Mouse (Mus musculus) urinary bladder, adult 18-20 months (tissue): Measurements from ENCODE around the gene Nkiras1.

Experiments used
- DNase-seq, 2 experiments: peaks; one replicate each; pipeline ENCODE4 v3.0.0; 2022; ENCODE audit warnings: low spot score in 2 of 2, mixed read lengths in 2 of 2

Gene Nkiras1

GRCm38 (mm10) chr14:18274526-18274925 lies 3.6 kb downstream of the Nkiras1 start:
- DNase-seq = no peak

DNA sequence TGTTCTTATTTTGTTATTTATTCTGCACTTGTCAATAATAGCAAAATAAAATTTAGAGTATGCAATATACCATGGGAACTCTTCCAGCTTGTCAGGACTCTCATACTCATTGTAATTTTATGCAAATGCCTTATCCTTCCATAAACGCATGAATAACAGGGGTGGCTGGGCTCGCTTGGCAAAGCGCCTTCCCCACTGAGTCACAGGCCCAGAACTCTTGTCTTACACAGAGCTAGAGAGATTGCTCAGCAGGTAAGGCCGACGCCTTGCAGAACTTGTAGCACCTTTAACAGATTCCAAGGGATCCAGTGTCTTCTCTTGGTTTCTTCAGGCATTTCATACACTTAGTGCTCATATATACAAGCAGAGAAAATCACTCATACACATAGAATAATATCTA lies 9.4 kb downstream of the Nkiras1 start:
- no peak for DNase-seq

DNA sequence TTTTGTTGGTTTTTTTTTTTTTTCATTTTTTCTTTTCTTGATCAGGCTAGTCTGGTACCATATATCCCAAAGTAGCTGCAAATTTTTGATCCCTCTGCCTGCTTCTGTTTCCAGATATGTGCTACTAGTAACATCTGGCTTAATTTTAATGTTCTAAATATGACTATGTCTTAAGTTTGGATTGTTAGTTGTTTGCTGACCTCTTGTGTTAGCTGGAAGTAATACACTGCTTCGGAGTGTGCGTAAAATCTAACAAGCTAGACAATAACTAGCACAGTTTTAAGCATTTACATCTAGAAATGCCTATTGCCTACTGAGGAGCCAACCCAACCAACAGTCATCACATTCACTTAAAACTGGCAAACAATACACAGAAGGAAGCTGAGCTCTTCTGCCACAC lies 13.6 kb downstream of the Nkiras1 start:
- no peak for DNase-seq

GRCm38 (mm10) chr14:18285476-18285875 lies 14.5 kb downstream of the Nkiras1 start:
- DNase-seq = no peak

GRCm38 (mm10) chr14:18286441-18286840 lies 15.5 kb downstream of the Nkiras1 start:
- no peak for DNase-seq

DNA sequence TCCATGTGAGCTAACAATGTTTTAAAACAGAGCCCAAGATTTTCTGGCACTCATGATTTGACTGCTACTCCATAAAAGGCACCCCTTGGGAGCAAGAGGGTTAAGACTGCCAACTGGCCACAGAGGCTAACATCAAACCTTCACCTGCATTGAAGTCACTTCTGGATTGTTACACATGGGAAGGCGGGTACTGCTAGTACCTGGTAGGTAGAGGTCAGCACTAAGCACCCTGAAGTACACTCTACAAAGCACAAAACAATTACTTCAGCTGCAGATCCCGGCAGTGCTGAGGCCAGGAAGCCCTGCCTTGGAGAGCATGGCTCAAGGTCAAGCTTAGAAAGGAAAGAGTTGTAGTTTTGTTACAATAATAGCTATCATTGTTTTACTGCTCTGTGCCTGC lies 16.5 kb downstream of the Nkiras1 start:
- DNase-seq = no peak

DNA sequence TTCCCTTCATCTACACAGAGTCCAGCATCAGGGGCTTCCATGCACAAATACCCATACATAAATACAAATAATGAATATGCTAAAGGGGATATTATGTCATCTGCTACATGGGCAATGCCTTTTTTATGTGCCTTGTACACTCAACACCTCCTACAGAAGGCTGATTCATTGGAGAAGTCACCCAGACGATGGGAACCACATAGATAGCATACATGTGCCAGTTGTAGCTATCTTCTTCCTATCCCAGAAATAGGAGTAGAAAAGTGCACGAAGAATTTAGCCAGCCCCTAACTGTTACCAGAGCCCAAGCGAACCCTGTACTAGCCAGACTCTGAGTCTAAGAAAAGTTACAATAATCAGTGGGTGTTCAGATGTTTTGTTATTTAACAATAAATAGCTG lies 21.2 kb downstream of the Nkiras1 start:
- DNase-seq = no peak

GRCm38 (mm10) chr14:18292578-18292977 lies 21.6 kb downstream of the Nkiras1 start:
- no peak for DNase-seq

- DNase-seq = no peak
Observed at GRCm38 (mm10) chr14:18297441-18297840, 26.5 kb downstream of the Nkiras1 start.

- DNase-seq = no peak
Observed at GRCm38 (mm10) chr14:18298874-18299273, 27.9 kb downstream of the Nkiras1 start.

DNA sequence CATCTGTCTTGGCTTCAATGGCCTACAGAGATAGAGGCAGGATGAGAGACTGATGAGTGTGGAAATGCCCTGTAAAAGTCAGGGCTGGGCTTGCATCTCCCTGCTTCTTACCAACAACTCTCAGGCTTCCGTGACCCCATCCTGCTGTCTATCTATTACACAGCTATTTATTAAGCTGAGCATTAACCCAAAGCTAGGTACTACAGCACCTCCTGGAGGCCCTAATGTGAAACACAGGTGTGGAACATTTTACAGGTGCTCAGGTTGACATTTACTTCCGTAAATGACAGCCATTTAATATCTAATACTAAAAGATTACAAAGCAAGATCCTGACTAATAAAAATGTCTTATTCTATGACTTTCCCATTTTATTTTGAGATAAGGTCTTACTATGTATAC lies 29.7 kb downstream of the Nkiras1 start:
- no peak for DNase-seq

DNA sequence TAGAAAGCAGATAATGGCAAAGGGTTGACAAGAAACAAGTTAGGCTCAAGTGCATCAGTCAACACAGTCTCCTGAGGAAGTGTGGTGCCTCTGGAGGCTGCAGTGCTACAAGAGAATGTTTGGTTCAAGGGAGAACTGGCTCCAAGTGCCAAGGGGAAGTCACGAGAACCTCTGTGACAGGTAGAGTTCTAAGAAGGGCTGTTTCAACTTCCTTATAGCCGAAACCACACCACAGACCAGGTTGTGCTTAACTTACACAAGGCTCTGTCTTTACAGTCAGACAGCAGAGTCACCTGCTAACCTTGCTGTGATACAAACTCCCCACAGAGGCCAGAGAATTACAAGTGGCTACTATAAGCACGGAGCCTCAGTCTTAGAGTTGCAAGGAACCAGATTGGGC lies 30.7 kb downstream of the Nkiras1 start:
- no peak for DNase-seq

DNA sequence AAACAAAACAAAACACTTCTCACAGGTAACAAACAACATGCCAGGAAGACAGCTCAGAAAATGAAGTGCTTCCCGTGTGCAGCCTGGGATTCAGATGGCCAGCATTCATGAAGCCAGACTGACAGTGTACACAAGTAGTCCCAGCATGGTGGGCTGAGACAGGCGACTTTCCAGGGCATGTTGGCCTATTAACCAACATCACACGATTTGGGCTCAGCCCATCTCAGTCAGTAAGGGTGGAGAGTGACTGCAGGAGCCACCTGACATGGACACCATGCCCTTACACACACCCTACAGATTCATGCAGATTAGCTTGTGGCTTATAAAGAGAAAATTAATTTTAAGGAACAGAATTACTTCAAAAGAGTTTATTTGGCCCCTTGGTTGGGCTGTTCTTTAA lies 31.8 kb downstream of the Nkiras1 start:
- no peak for DNase-seq

DNA sequence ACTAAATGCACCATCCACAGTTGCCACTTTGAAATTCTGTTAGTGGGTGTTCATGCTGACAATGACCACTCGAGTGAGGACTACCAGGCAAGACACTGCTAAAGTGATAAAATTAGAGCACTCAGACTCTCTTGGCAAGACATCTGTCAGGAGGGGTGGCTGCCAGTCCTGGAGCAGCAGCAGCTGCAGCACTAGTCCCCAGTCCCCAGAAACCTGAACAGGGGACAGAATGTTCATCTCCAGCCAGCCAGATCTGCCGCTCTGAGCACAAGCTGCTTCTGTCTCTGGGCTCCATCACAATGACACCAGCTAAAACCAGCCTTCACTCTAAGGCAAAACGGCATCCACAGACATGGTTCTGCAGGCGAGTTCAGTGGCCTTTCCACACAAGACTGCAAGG lies 32.3 kb downstream of the Nkiras1 start:
- no peak for DNase-seq

DNA sequence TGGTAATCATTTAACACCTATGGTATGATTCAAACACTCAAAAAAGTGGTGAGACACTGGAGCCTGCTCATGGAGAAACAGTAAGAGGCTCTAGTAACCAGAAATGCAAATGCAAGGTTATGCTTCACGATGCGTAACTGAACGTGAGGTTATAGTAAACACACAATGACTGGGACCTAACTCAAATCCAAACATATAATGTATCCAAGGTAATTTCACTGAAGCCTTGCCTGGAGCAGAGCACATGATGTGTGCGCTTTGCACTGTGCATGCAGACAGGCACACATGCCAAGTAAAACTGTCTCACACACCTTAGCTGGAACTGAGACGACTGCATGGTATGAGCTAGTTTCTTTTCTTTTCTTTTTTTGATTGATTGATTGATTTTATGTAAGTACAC lies 33.2 kb downstream of the Nkiras1 start:
- no peak for DNase-seq

- no peak for DNase-seq
Observed at GRCm38 (mm10) chr14:18317457-18318411, 46.8 kb downstream of the Nkiras1 start.

DNA sequence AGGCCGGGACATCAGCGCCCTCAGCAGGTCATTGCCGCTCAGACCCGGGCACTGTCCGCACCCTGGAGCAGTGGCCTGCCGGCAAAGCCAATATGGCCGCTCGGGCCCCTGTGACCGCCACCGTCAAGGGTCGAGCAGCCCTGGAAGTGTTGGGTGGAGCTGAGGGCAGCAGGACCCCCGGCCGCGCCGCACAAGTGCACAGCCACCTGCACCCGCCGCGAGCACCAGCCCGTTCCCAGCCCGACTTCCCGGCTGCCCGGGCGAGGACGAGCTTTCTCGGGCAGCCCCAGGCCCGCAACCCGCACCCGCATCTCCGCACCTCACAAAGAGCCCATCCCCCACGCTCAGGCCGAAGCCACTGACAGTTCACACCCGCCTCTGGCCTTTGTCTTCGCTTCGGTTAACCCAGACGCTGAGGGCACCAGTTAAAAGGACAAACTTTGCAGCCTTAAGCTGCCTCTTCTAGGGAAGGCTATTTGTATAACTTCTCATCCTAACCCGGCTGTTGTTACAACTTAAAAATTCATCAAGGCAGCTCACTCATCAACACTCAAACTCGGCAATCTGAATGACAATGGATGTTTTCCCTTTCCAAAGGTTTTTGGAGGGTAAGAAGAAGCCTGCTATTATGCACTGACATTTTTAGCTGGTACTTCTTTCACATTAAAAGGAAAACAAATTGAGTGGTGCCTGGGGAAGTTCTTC lies 56.2 kb downstream of the Nkiras1 start:
- DNase-seq = peak in 1 of 2 experiments; percentile 17

DNA sequence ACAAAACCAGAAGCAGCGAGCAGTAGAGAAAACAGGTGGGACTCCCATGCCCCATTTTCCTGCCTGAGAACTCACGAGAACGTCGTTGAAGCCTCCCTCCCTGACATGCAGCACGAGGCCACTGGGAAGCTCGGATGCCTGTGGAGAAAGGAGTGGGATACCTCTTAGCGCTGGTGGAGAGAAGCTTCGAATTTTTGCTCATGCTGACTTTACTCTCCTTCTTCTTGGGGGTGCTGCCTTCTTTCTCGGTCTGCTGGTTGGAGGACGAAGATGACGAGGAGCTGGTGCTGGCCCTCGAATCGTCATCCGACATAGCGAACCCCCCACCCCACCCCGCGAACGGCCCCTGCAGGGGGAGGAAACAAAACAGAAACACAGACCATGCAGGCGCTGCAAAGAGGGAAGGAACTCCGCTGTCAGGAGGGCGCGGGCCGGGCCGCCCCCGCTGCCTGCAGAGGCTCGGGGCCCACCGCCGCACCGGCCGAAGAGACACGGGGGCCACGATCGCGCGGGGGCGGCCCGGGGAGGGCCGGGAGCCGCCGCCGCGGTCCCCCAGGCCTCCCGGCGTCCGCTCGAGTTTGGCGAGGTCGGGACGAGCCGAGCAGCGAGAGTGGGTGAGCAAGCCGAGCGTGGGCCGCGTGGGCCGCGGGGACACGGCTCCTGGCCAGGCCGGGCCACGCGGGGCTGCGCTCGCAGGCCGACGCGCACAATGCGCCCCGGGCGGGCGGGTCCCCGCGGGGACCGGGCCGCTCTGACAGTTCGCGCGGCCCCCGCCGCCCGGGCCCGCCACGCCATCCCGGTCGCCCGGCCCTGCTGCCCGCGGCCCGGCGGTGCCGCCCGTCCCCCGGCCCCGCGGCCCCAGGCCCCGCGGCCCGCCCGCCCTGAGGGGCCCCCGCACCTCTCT lies 60.1 kb downstream of the Nkiras1 start:
- DNase-seq = peak; percentile 8 to 29

GRCm38 (mm10) chr14:18331693-18332131 lies 60.8 kb downstream of the Nkiras1 start, which contains the start of gene Ube2e1:
TSS of gene Ube2e1 (minus strand) at chr14:18331859.
- DNase-seq = peak; percentile 52 to 76
